Mouse (Mus musculus): Measurements from ENCODE around the gene Ifng.

Gene Ifng

GRCm38 (mm10) chr10:118440742-118441240 lies at the start of gene Ifng:
Ifng (plus strand) TSS chr10:118441046.
- CTCF ChIA-PET: interaction anchor here (0.5 to 0.8 kb wide), 2 partner anchors 11 to 105 kb away, joined by 3 to 5 read pairs; no protein-coding TSS in a partner anchor

DNA sequence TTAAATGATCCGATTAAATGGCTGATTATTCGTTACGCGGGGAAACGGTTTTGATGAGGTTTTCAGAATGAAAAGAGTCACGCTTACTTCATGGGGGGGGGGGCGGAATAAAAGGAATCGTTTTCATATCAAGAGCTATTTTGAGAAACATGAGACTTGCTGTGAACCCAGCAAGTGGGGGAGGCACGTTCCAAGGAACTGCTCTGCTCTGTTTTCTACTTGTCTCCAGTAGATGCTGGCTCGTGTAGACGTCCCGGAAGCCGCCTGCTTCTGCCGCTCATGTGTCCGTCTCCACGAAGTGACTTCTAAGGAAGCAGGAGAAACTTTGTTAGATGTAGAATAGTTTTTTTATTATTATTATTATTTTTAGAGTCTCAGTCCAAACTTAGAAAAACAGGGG lies 40.9 kb upstream of the Ifng start:
- CTCF ChIA-PET: no interaction called here

GRCm38 (mm10) chr10:118406463-118407221 lies 34.2 kb upstream of the Ifng start:
- CTCF ChIA-PET: interaction anchor here (0.6 kb wide), 1 partner anchor 711 kb away, joined by 6 read pairs; no protein-coding TSS in a partner anchor

GRCm38 (mm10) chr10:118411377-118411776 lies 29.5 kb upstream of the Ifng start:
- CTCF ChIA-PET: interaction anchor here (0.8 kb wide), 1 partner anchor 136 kb away, joined by 5 read pairs; no protein-coding TSS in a partner anchor

DNA sequence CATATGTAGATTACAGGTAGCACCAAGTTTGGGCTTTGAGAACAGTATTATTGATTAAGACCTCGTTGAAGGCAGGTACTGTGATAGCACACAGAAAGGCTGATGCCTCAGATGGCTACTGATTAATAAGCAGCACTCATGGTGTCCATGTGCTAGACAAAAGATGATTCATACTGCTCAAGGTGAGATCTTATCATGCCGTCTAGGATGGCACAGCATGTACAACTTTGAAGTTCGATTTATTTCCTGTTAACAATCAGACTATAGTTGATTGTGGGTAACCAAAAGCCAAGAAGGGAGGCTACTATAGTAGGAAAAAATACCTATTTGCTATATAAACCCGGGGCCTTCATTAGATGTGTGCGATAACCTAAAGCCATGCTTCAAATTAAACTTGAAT lies 28.1 kb upstream of the Ifng start:
- CTCF ChIA-PET: no interaction called here

DNA sequence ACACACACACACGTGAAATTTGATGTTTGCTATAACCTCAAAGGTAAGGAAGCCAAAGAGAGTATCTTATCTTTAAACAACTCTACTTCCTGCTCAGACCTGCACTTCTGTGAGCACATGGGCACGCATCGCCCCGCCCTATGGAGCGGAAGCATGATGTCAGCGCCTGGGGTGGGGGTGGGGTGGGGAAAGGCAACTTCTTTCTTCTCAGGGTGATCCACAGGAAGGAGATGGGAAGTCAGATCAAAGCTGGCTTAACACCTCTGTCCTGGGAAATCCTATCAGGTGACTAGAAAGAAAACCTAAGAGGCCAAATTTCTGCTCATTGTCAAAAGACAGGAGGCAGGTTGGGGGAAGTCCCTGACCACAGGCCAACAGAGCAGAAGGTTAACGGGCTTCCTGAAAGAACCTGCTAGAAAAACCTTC lies 21.8 kb upstream of the Ifng start:
- CTCF ChIA-PET: no interaction called here

DNA sequence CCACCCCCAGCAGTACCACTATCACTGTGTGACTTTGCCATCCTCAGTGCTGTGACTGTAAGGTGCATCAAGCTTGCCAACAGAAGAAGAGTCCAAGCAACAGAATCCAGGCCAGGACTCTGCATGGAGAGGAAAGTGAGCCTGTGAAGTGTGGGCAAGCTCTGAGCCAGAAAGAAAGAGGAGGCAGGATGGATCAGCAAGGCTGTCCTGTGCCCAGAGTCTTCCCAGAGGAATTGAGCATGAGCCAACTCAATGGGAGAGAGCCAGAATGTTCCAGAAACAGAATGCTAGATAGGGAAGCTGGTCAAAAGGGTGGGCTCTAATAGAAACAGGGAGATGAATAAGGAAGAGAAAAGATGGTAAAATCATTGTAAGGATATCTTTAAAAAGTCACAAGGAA lies 19.9 kb upstream of the Ifng start:
- CTCF ChIA-PET: no interaction called here

GRCm38 (mm10) chr10:118435501-118435900 lies 5.3 kb upstream of the Ifng start:
- CTCF ChIA-PET: no interaction called here

GRCm38 (mm10) chr10:118441898-118442297 lies 1.1 kb downstream of the Ifng start:
- CTCF ChIA-PET: interaction anchor here (0.6 kb wide), 2 partner anchors 67 to 108 kb away, joined by 3 read pairs; no protein-coding TSS in a partner anchor

- CTCF ChIA-PET: no interaction called here
Observed at GRCm38 (mm10) chr10:118442999-118443398, 2.2 kb downstream of the Ifng start.

DNA sequence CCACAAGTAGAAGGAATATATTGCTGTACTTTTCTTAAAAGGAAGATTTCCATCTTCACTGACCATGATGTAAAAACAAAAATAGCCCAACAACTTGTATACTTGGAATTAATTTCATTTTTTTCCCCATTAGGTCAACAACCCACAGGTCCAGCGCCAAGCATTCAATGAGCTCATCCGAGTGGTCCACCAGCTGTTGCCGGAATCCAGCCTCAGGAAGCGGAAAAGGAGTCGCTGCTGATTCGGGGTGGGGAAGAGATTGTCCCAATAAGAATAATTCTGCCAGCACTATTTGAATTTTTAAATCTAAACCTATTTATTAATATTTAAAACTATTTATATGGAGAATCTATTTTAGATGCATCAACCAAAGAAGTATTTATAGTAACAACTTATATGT lies 4.2 kb downstream of the Ifng start:
- CTCF ChIA-PET: no interaction called here

- CTCF ChIA-PET: no interaction called here
Observed at GRCm38 (mm10) chr10:118445502-118445901, 4.7 kb downstream of the Ifng start.

DNA sequence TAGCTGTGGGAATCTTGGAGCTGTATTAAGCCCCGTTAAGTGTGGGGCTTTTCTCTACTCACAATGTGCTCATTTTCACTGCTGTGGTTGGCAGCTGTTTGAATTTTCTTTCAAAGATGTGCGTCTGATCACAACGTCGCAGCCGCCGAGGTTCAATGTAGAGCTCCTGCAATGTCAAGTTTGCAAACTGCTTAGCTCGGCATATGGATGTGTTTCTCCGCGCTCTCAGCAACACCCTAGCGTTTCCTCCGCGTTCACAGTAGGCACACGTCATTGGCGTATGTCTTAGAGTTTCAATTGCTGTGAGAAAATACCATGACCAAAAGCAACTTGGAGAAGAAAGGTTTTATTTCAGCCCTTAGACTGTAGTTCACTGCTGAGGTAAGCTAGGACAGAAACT lies 5.1 kb downstream of the Ifng start:
- CTCF ChIA-PET: no interaction called here

DNA sequence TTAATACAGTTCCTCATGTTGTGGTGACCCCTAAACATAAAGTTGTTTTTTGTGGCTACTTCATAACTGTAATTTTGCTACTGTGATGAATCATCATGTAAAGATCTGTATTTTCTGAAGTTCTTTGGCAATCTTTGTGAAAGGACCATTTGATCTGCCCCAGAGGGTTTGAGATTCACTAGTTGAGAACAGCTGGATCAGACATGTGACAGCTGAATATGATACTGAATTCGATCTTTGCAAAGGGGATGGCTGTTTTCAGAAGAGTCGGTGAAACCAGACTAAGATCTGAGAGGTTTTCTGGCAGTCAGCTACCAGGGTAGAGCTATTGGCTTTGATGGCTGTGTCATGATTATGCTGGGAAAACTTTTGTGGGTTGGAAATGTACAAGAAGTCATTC lies 10.9 kb downstream of the Ifng start:
- CTCF ChIA-PET: interaction anchor here (0.6 to 0.8 kb wide), 2 partner anchors 11 to 557 kb away, joined by 3 read pairs; no protein-coding TSS in a partner anchor

- CTCF ChIA-PET: no interaction called here
Observed at GRCm38 (mm10) chr10:118458729-118459128, 17.9 kb downstream of the Ifng start.

DNA sequence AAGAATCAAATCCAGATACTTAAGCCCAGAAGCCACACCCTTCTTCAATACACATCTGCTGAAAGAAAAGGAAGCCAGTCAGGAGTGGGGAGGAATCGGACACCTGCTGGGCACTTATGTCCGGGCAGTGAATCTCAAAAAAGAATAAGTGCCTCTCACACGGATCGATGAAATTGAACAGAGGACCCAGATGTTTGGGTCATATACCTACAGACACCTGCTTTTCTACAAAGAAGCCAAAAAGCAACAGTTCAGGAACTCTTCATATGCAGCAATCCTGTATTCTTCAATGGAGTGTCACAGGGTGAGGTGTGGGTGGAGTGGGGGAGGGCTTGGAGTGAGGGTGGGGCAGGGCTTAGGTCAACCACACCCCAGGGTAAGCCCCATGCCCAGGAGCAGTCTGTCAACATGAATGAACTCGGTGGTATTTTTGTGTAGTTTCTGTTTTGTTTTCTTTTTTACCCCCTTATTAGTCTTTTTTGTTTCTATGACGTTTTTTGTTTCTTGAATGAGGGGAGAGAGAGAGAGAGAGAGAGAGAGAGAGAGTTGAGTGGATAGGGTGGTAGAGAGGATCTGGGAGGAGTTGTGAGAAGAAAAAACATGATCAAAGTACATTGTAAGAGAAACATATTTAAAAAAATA lies 20.4 kb downstream of the Ifng start:
- CTCF ChIA-PET: no interaction called here

DNA sequence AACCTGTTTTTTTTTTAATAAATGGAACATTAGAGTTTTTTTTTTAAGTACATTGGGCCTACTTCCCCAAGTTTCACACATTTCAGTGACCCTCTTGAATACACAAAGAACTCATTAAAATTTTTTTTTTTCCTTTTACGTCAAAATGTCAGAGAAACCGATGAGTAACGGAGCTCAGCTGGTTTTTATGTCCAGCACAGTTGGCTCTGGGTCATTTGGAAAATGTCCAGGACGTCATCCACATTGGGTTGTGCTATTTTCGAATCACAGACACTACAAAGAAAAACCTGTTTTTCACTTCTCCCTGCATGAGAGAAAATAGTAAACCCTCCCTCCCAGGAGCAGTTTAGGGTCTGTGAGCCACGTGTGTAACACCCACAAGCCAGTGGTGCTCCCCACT lies 25.6 kb downstream of the Ifng start:
- CTCF ChIA-PET: no interaction called here

- CTCF ChIA-PET: no interaction called here
Observed at GRCm38 (mm10) chr10:118469047-118469446, 28.2 kb downstream of the Ifng start.

DNA sequence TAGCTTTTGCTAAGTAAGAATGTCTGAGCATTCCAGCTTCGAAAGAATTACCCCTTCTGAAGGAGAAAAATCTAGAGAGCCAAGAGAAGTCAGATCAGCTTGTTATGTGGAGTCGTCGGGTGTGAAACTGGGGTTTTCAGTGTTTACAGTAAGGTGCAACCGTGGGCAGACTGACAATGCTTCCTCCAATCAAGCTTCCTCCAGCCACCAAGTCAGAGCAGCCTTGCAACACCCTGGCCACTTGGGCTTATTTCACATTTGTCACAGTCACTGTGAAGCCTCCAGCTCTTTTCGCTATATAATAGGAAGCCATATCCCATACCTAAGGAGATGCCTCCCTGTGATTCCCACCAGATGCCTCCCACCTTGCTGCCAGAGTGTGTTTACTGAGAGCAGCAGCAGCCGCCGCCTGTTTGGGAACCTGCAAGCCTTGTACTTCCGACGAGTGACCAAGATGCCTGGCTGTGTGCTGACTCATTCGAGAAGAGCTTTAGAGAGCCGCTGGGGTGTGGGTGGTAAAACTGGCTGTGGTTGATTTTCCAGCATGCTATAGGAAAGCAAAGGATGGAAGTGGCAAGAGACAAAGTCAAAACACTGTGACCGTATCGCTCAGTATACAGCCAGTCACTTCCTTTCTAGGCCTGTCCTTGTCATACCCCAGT lies 29.6 kb downstream of the Ifng start:
- CTCF ChIA-PET: interaction anchor here (0.9 kb wide), 1 partner anchor 25 kb away, joined by 3 read pairs; no protein-coding TSS in a partner anchor

DNA sequence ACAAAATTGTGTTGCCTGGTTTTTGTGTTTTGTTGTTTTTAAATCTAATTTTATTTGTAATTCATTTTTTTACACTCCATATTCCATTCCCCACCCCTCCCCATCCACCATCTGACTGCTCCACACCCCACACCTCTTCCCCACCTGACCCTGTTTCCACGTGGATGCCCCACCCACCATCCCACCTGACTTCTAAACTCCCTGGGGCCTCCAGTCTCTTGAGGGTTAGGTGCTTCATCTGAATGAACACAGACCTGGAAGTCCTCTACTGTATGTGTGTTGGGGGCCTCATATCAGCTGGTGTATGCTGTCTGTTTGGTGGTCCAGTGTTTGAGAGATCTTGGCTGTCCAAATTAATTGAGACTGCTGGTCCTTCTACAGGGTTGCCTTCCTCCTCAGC lies 32.0 kb downstream of the Ifng start:
- CTCF ChIA-PET: interaction anchor here (0.6 kb wide), 1 partner anchor 16 kb away, joined by 3 read pairs; no protein-coding TSS in a partner anchor

- CTCF ChIA-PET: interaction anchor here (0.6 kb wide), 1 partner anchor 17 kb away, joined by 9 read pairs; no protein-coding TSS in a partner anchor
Observed at GRCm38 (mm10) chr10:118476696-118477095, 35.9 kb downstream of the Ifng start.

DNA sequence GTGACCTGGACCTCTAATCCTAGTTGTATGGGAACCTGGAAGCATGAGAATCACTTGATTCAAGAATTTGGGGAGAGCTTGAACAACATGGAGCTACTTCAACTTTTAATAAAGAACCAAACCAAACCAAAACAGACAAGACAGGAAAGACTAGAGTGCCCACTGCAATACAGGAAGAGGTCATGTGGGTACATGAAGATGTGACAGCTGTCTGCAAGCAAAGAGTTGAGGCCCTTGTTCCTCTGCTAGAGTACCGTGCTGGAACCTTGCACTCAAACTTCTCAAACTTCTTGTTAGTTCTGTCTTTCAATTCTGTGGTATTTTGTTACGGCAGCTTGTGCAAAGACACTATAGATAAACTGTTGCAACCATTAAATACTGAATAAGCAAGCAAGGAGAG lies 36.5 kb downstream of the Ifng start:
- CTCF ChIA-PET: interaction anchor here (0.6 to 1.2 kb wide), 2 partner anchors 13 to 17 kb away, joined by 3 to 9 read pairs; no protein-coding TSS in a partner anchor
